Mouse (Mus musculus): Measurements from ENCODE around the gene Fam198b. TPM values are rescaled to one million over a fixed set of nuclear protein-coding genes. Genes with fewer than 3 reads are reported as not detected.
A peak's percentile ranks its signal among the peaks of the same experiment; 100 is the strongest.
"Not testable (repeated sequence)": the region's sequence is repeated elsewhere in the genome, so short reads cannot be mapped to it uniquely, and the experiment has no call there.

Gene Fam198b
- total RNA-seq, 2 experiments from 2014 or later = 31.6 to 31.7 TPM

GRCm38 (mm10) chr3:79925950-79926697 is 41.8 kb downstream of the Fam198b start:
- no peak for DNase-seq

- no peak for DNase-seq
Measured at GRCm38 (mm10) chr3:79927050-79927449, 42.7 kb downstream of the Fam198b start.

GRCm38 (mm10) chr3:79928409-79928808 is 44.1 kb downstream of the Fam198b start:
- DNase-seq = no peak

GRCm38 (mm10) chr3:79930141-79930744 is 45.9 kb downstream of the Fam198b start:
- no peak for DNase-seq

GRCm38 (mm10) chr3:79936213-79936612 is 51.9 kb downstream of the Fam198b start:
- DNase-seq = no peak

GRCm38 (mm10) chr3:79936730-79937447 is 52.6 kb downstream of the Fam198b start:
- no peak for DNase-seq

GRCm38 (mm10) chr3:79947736-79948135 is 63.4 kb downstream of the Fam198b start:
- no peak for DNase-seq

- no peak for DNase-seq
Measured at GRCm38 (mm10) chr3:79948151-79948550, 63.8 kb downstream of the Fam198b start.

- peak; percentile 45 for DNase-seq
Measured at GRCm38 (mm10) chr3:79953164-79953759, 68.9 kb downstream of the Fam198b start.

GRCm38 (mm10) chr3:79955262-79955661 is 70.9 kb downstream of the Fam198b start:
- DNase-seq = no peak

- no peak for DNase-seq
Measured at GRCm38 (mm10) chr3:79956792-79957191, 72.5 kb downstream of the Fam198b start.

GRCm38 (mm10) chr3:79957752-79958151 is 73.4 kb downstream of the Fam198b start:
- no peak for DNase-seq

- no peak for DNase-seq
Measured at GRCm38 (mm10) chr3:79966709-79967108, 82.4 kb downstream of the Fam198b start.

- no peak for DNase-seq
Measured at GRCm38 (mm10) chr3:79967346-79967745, 83.0 kb downstream of the Fam198b start.

- DNase-seq = no peak
Measured at GRCm38 (mm10) chr3:79968426-79968825, 84.1 kb downstream of the Fam198b start.

GRCm38 (mm10) chr3:79969536-79969935 is 85.2 kb downstream of the Fam198b start:
- not testable (repeated sequence) for DNase-seq

GRCm38 (mm10) chr3:79970070-79970469 is 85.7 kb downstream of the Fam198b start:
- peak; percentile 9 for DNase-seq

GRCm38 (mm10) chr3:79970498-79970897 is 86.2 kb downstream of the Fam198b start:
- DNase-seq = no peak

- DNase-seq = no peak
Measured at GRCm38 (mm10) chr3:79971542-79971941, 87.2 kb downstream of the Fam198b start.

- peak; percentile 48 for DNase-seq
Measured at GRCm38 (mm10) chr3:79976786-79977185, 92.5 kb downstream of the Fam198b start.

GRCm38 (mm10) chr3:79977656-79978450 is 93.5 kb downstream of the Fam198b start:
- DNase-seq = peak; percentile 24

- DNase-seq = no peak
Measured at GRCm38 (mm10) chr3:79980714-79981113, 96.4 kb downstream of the Fam198b start.

Measured in adrenal gland, postnatal 10 days (tissue).